In genomic region chr19:10359105-10359946, GRCm38 (mm10) we compare ENCODE assay signal across 25 mouse cellular contexts. TPM values are rescaled to one million over a fixed set of nuclear protein-coding genes. Genes with fewer than 3 reads are reported as not detected.
"Had no signal": no experiment of that assay in that cellular context is flagged by ENCODE, and none has a peak within 500 bp of the region (broad histone marks: within the 10 kb centered on the region; RNA-seq: fewer than 3 reads in every experiment).

No protein-coding gene starts in this region.

- H3K4me2 ChIP-seq: heart, embryonic 12.5 days; hindbrain, embryonic 12.5 days; hindbrain, embryonic 14.5 days; kidney, embryonic 15.5 days; limb, embryonic 13.5 days; limb, embryonic 15.5 days had no signal

- ATAC-seq: forebrain, embryonic 16.5 days; hindbrain, embryonic 16.5 days; inflammation-experienced regulatory T-cells, adult 6 months had no signal

- H3K9ac ChIP-seq: heart, embryonic 12.5 days; hindbrain, embryonic 12.5 days; hindbrain, embryonic 14.5 days; kidney, embryonic 15.5 days; limb, embryonic 13.5 days; limb, embryonic 15.5 days had no signal

- H3K9me3 ChIP-seq: heart, embryonic 10.5 days; heart, embryonic 12.5 days; hindbrain, embryonic 10.5 days; hindbrain, embryonic 12.5 days; kidney, embryonic 15.5 days; limb, embryonic 13.5 days; limb, embryonic 15.5 days had no signal

- H3K4me3 ChIP-seq: heart, embryonic 10.5 days; heart, embryonic 12.5 days; hindbrain, embryonic 10.5 days; hindbrain, embryonic 12.5 days; kidney, embryonic 15.5 days; limb, embryonic 13.5 days; limb, embryonic 15.5 days had no signal

- H3K27ac ChIP-seq: heart, embryonic 10.5 days; hindbrain, embryonic 10.5 days; hindbrain, embryonic 12.5 days; hindbrain, embryonic 14.5 days; kidney, embryonic 15.5 days; kidney, postnatal 0 days; limb, embryonic 13.5 days; limb, embryonic 15.5 days had no signal

- DNase-seq: gastrocnemius, postnatal 25 days; heart, adult 18-20 months; heart, postnatal 10 days; heart, postnatal 4 days; kidney, adult 11 months; kidney, adult 2 months; kidney, adult 9 months; kidney, postnatal 14 days; kidney, postnatal 36 days; layer of hippocampus, adult 9-11 months; layer of hippocampus, postnatal 36 days; left cerebral cortex, postnatal 4 days had no signal

- H3K36me3 ChIP-seq: heart, embryonic 10.5 days; heart, embryonic 12.5 days; hindbrain, embryonic 10.5 days; hindbrain, embryonic 12.5 days; kidney, embryonic 15.5 days; limb, embryonic 13.5 days; limb, embryonic 15.5 days had no signal

RNA-seq across cellular contexts. Expression of gene Syt7, which starts 29.6 kb away (rescaled TPM):
- total RNA-seq: granulocyte monocyte progenitor cell, adult 5-6 weeks had no signal
